Mouse (Mus musculus) left cerebral cortex, adult 9 months (tissue): ENCODE measurements around the gene Smyd5.

Source experiments
- DNase-seq, 2 experiments: peaks; one replicate each; pipeline ENCODE4 v3.0.0; 2022; ENCODE audit warnings: low spot score in 2 of 2

The Smyd5 gene

GRCm38 (mm10) chr6:85491606-85492005 is 59.8 kb downstream of the Smyd5 start:
- DNase-seq = no peak
